Mouse (Mus musculus): Measurements from ENCODE around the gene Mrps9. TPM values are rescaled to one million over a fixed set of nuclear protein-coding genes. Genes with fewer than 3 reads are reported as not detected.

Mrps9 gene
- 10 to 100 TPM; 46.0 to 53.2 TPM for polyA plus RNA-seq (2017; shearing (Covaris generic))

GRCm38 (mm10) chr1:42850663-42851397 lies at the start of gene Mrps9:
Gene Mrps9 (plus strand): TSS chr1:42851233.

GRCm38 (mm10) chr1:42952734-42953481 lies 101.9 kb downstream of the Mrps9 start, which contains the start of gene Gpr45:
Gene Gpr45 (plus strand): TSS chr1:42952872.

Other genes with a start within 250 kb of the Mrps9 start
- under 1 TPM; 0.12 to 0.27 TPM for gene Pou3f3, start 155.5 kb upstream of the Mrps9 start, polyA plus RNA-seq (2017; shearing (Covaris generic))
- 1 to 10 TPM; 1.4 to 3.9 TPM for gene Gpr45, start 101.6 kb downstream of the Mrps9 start, polyA plus RNA-seq (2017; shearing (Covaris generic))
- gene Tgfbrap1, start 247.4 kb downstream of the Mrps9 start, polyA plus RNA-seq (2017; shearing (Covaris generic)): 10 to 100 TPM; 12.8 to 16.9 TPM
- 10 to 100 TPM; 16.5 to 19.8 TPM for gene AI597479, start 247.5 kb downstream of the Mrps9 start, polyA plus RNA-seq (2017; shearing (Covaris generic))